Mouse (Mus musculus): ENCODE measurements at regions not wholly inside any gene's neighbourhood (a gene's known extent, or its start where the extent isn't known, plus 50 kb on each side); places are given as distances from the start of the nearest gene placed in this dataset.
"Not testable (repeated sequence)": the region's sequence is repeated elsewhere in the genome, so short reads cannot be mapped to it uniquely, and the experiment has no call there.

GRCm38 (mm10) chr8:26747241-26747972 lies 229.7 kb upstream of the Zfp703 start:
- no peak for DNase-seq (ENCODE audit: low spot score in 2 of 2)

GRCm38 (mm10) chr8:26748161-26748971 lies 228.8 kb upstream of the Zfp703 start:
- DNase-seq (ENCODE audit: low spot score in 2 of 2), result no peak

GRCm38 (mm10) chr8:26748972-26749291 lies 228.2 kb upstream of the Zfp703 start:
- no peak for DNase-seq (ENCODE audit: low spot score in 2 of 2)

- no peak for DNase-seq (ENCODE audit: low spot score in 2 of 2)
These were observed 227.0 kb upstream of the Zfp703 start for GRCm38 (mm10) chr8:26750120-26750519.

DNA sequence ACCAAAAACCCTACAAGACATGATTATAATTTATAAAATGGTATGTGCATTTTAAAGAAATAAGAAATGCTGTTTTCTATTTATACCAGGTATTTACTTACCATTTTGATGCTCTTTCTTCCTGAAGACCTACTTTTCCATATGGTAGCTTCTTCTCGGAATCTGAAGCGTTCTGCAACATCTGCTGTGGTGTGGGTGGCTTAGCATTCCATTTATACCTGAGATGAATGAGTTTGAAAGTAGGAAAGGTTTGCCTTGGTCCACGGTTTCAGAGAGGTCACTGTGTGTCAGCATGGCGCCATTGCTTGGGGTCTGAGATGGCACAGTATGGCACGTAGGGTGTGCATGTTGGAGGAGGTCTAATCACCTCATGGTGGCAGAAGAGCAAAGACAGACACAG lies 225.5 kb upstream of the Zfp703 start:
- DNase-seq (ENCODE audit: low spot score in 2 of 2), result peak in 1 of 2 experiments; percentile 56

- DNase-seq (ENCODE audit: low spot score in 2 of 2), result no peak
These were observed 220.7 kb upstream of the Zfp703 start for GRCm38 (mm10) chr8:26756452-26756851.

GRCm38 (mm10) chr8:26760726-26761125 lies 216.4 kb upstream of the Zfp703 start:
- DNase-seq (ENCODE audit: low spot score in 2 of 2), result no peak

- DNase-seq (ENCODE audit: low spot score in 2 of 2), result no peak
These were observed 214.0 kb upstream of the Zfp703 start for GRCm38 (mm10) chr8:26762942-26763778.

DNA sequence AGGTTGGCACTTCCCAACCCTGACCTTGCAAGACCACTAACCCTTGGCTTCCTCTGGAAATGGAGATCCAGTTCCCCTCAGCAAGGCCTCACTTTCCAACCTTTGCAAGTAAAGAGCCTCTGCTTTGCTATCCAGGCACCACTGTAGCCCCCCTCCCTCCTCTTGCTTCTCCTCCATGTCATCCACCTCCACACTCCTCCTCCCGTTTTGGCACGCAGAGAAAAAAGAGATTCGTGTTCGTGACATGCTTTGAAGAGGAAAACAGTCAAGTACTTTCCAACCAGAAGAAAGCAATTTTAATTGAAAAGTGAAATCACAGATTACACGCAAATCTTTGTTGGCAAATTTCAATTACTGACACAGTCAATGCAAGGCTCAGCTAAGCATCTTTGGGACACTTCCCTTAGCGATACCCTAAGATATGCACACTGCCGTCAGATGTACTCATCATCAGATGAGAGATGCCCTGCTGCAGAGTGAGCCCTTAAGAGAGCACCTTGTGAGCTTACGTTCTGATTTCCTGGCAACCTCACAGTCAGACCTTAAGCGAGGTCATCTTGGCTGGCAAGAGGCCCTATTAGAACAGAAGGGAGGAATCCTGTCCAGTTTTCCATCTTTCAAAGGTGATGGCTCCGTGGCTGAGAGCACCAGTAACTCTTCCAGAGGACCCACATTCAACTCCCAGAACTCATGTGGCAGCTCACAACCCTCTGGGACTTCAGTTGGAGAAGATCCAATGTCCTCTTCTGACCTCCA lies 208.5 kb upstream of the Zfp703 start:
- DNase-seq (ENCODE audit: low spot score in 2 of 2), result no peak

- no peak for DNase-seq (ENCODE audit: low spot score in 2 of 2)
These were observed 206.7 kb upstream of the Zfp703 start for GRCm38 (mm10) chr8:26770424-26770886.

- DNase-seq (ENCODE audit: low spot score in 2 of 2), result no peak
These were observed 198.1 kb upstream of the Zfp703 start for GRCm38 (mm10) chr8:26778917-26779537.

- peak; percentile 80 to 82 for DNase-seq (ENCODE audit: low spot score in 2 of 2)
These were observed 196.6 kb upstream of the Zfp703 start for GRCm38 (mm10) chr8:26780515-26780914.

- not testable (repeated sequence) for DNase-seq (ENCODE audit: low spot score in 2 of 2)
These were observed 194.2 kb upstream of the Zfp703 start for GRCm38 (mm10) chr8:26782936-26783335.

GRCm38 (mm10) chr8:26784381-26784780 lies 192.7 kb upstream of the Zfp703 start:
- DNase-seq (ENCODE audit: low spot score in 2 of 2), result no peak

DNA sequence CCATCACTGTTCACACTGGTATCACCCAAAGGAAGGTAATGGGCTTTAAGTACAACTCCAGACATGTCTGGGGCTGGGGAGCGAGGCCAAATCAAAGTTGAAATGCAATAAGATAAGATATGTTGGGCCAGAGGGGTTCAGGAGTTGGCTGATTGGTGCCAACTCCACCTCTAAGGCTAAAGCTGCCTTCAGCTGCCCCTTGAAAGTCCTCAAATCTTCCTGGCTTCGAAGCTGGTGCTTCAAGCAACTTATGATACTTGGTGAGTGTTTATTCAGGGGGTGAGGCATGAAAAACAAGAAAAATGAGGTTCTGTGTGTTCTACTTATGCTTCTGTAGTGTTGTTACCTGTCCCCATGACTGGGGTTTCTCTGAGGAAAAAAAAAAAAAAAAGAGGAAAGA lies 185.3 kb upstream of the Zfp703 start:
- no peak for DNase-seq (ENCODE audit: low spot score in 2 of 2)

DNA sequence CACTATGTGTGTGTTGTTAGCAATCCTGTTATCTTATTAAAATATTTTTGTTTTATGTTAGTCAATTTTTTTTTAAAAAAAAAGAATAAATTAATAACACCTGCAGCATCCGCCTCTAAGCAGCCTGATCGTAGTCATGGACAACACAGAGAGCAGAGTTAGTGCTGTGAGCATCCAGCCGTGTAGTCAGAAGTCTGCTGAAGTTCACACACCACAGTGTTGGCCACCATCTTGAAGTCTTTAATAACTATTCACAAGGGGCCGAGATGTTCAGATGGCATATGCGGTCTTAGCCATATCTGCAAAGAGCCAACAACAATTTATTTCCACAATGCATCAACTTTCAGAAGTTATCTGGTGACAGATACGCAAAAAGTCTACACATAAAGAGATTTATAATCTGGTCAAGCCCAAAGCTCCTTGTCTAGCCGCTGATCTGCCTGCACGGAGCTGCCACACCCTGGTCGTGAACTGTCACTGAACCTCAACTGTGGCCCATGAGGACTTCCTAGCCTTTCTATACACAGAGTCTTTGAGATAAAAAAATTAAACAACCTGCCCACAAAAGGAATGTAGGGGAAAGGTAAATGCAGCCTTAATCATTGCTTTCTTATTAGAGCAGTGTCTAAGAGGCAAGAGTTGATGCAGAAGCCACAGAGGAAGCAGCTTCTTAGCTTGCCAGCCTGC lies 183.4 kb upstream of the Zfp703 start:
- DNase-seq (ENCODE audit: low spot score in 2 of 2), result no peak

DNA sequence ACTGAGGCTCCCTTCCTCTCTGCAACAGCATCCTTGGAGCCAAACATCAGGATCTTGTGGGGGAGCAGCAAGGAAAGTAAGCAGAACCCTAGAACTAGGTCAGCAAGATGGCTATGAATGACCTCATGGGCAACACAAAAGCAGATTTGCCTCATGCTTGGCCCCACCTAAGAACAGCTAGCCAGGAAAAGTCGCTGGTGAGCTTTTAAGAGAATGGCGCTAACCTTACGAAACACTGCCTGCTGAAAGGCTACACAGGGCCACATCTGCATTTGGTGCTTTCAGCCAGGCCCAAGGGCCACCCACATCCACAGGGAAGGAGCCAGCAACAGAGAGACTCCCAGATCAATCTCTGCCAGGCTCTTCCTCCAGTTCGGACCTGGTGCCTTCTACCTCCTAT lies 182.7 kb upstream of the Zfp703 start:
- DNase-seq (ENCODE audit: low spot score in 2 of 2), result no peak

- no peak for DNase-seq (ENCODE audit: low spot score in 2 of 2)
These were observed 181.5 kb upstream of the Zfp703 start for GRCm38 (mm10) chr8:26795616-26796015.

DNA sequence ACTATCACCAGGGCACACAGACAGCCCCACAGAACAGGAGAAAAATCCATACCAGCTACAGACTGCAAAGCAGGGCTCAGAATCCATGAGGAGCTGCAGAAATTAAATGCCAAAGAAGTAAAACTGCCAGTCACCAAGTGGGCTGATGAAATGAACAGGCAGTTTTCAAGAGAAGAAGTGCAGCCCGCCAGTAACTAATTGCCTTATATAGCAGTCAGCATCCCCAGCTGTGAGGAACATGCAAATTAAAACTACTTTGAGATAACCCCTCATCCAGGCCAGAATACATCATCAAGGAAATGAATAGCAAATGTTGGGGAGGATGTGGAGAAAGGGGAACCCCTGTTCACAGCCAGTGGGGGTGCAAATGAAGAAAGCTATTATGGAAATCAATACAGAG lies 177.3 kb upstream of the Zfp703 start:
- DNase-seq (ENCODE audit: low spot score in 2 of 2), result no peak

GRCm38 (mm10) chr8:26804089-26804488 lies 173.0 kb upstream of the Zfp703 start:
- DNase-seq (ENCODE audit: low spot score in 2 of 2), result no peak

Measured in frontal cortex, postnatal 36 days (tissue).